Mouse (Mus musculus): ENCODE data around the gene Aggf1. TPM values are rescaled to one million over a fixed set of nuclear protein-coding genes. Genes with fewer than 3 reads are reported as not detected.
A peak's percentile ranks its signal among the peaks of the same experiment; 100 is the strongest.

Gene Aggf1
- polyA plus RNA-seq, 1 experiment: 42.4 TPM

DNA sequence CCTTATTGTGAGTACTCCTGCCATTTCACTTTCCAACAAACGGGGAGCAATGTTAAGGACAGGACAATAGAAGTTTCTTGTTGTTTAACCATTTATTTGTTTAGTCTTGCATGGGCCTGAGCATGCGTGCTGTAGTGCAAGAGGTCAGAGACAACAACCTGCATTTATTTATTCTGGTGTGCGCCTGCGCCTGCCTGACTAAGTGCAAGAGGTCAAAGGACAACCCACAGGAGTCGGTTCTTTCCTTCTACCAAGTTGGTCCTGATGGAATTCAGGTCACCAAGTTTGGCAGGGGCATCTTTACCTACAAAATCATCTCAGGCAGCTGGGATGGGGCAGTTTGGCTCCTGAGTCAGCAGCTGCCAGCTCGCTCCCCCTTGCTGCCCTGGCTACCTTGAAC, 29.3 kb downstream of the Aggf1 start:
- no peaks in the 10 kb centered on the region for H3K27me3 ChIP-seq (ENCODE audit: control insufficient read depth, insufficient read depth, low read length, poor library complexity, severe bottlenecking)
- H3K9ac ChIP-seq (ENCODE audit: low read depth, poor library complexity, severe bottlenecking): no peak overlapping the region
- no peaks in the 10 kb centered on the region for H3K4me1 ChIP-seq (ENCODE audit: control insufficient read depth, insufficient read depth, low read length)
- no peak overlapping the region for H3K4me3 ChIP-seq (ENCODE audit: low read depth, low read length)
- no peak overlapping the region for H3K27ac ChIP-seq (ENCODE audit: insufficient read depth, low read length)
- H3K9me3 ChIP-seq (replicated peaks; ENCODE audit: control insufficient read depth, insufficient read depth, low read length, poor library complexity, severe bottlenecking): no peaks in the 10 kb centered on the region
- TF ChIP-seq CTCF (IDR thresholded peaks at IDR 0.05; ENCODE audit: low read depth, low read length) (no peak), EP300 (IDR thresholded peaks at IDR 0.05; ENCODE audit: insufficient read depth, low read depth, low read length) (no peak), POLR2A (IDR thresholded peaks at IDR 0.05; ENCODE audit: insufficient read depth, low read length) (no peak)
- no peaks in the 10 kb centered on the region for H3K36me3 ChIP-seq (ENCODE audit: control insufficient read depth, insufficient read depth, low read length, poor library complexity, severe bottlenecking)

- H3K36me3 ChIP-seq (ENCODE audit: control insufficient read depth, insufficient read depth, low read length, poor library complexity, severe bottlenecking): no peaks in the 10 kb centered on the region
- no peak overlapping the region for H3K4me3 ChIP-seq (ENCODE audit: low read depth, low read length)
- no peaks in the 10 kb centered on the region for H3K27me3 ChIP-seq (ENCODE audit: control insufficient read depth, insufficient read depth, low read length, poor library complexity, severe bottlenecking)
- H3K27ac ChIP-seq (ENCODE audit: insufficient read depth, low read length): no peak overlapping the region
- TF ChIP-seq CTCF (IDR thresholded peaks at IDR 0.05; ENCODE audit: low read depth, low read length) (no peak), POLR2A (IDR thresholded peaks at IDR 0.05; ENCODE audit: insufficient read depth, low read length) (no peak), EP300 (IDR thresholded peaks at IDR 0.05; ENCODE audit: insufficient read depth, low read depth, low read length) (no peak)
- H3K4me1 ChIP-seq (ENCODE audit: control insufficient read depth, insufficient read depth, low read length): no peaks in the 10 kb centered on the region
- H3K9me3 ChIP-seq (replicated peaks; ENCODE audit: control insufficient read depth, insufficient read depth, low read length, poor library complexity, severe bottlenecking): no peaks in the 10 kb centered on the region
- H3K9ac ChIP-seq (ENCODE audit: low read depth, poor library complexity, severe bottlenecking): no peak overlapping the region
Observed at GRCm38 (mm10) chr13:95343470-95343869, 31.7 kb downstream of the Aggf1 start.

DNA sequence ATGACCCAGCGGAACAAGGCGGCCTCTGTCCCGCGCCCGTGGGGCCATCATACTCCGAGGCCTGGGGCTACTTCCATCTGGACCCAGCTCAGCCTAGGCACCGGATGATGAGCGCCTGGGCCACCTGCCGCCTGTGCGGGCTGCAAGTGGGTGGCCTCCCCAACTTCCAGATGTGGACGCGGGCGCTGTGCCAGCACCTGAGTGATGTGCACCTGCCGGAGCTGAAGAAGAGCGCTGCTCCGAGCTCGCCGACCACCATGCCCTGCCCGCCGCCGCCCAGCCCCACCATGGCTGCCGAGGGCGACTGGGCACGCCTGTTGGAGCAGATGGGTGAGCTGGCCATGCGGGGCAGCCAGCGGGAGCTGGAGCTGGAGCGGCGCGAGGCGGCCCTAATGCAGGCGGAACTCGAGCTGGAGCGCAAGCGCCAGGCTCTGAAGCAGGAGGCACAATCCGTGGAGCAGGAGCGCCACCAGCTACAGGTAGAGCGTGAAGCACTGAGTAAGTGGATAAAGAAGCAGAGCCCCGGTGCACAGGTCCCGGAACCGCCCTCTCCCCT, 39.0 kb downstream of the Aggf1 start:
- peak; percentile 18 for TF ChIP-seq CTCF (IDR thresholded peaks at IDR 0.05; ENCODE audit: low read depth, low read length)
- no peak for TF ChIP-seq POLR2A (IDR thresholded peaks at IDR 0.05; ENCODE audit: insufficient read depth, low read length)
- TF ChIP-seq EP300 (IDR thresholded peaks at IDR 0.05; ENCODE audit: insufficient read depth, low read depth, low read length): no peak
- no peaks in the 10 kb centered on the region for H3K36me3 ChIP-seq (ENCODE audit: control insufficient read depth, insufficient read depth, low read length, poor library complexity, severe bottlenecking)
- no peaks in the 10 kb centered on the region for H3K4me1 ChIP-seq (ENCODE audit: control insufficient read depth, insufficient read depth, low read length)
- H3K9ac ChIP-seq (ENCODE audit: low read depth, poor library complexity, severe bottlenecking): peak overlapping the region; percentile 89
- no peaks in the 10 kb centered on the region for H3K9me3 ChIP-seq (replicated peaks; ENCODE audit: control insufficient read depth, insufficient read depth, low read length, poor library complexity, severe bottlenecking)
- no peaks in the 10 kb centered on the region for H3K27me3 ChIP-seq (ENCODE audit: control insufficient read depth, insufficient read depth, low read length, poor library complexity, severe bottlenecking)
- H3K4me3 ChIP-seq (ENCODE audit: low read depth, low read length): peak overlapping the region; percentile 95
- H3K27ac ChIP-seq (ENCODE audit: insufficient read depth, low read length): no peak overlapping the region

DNA sequence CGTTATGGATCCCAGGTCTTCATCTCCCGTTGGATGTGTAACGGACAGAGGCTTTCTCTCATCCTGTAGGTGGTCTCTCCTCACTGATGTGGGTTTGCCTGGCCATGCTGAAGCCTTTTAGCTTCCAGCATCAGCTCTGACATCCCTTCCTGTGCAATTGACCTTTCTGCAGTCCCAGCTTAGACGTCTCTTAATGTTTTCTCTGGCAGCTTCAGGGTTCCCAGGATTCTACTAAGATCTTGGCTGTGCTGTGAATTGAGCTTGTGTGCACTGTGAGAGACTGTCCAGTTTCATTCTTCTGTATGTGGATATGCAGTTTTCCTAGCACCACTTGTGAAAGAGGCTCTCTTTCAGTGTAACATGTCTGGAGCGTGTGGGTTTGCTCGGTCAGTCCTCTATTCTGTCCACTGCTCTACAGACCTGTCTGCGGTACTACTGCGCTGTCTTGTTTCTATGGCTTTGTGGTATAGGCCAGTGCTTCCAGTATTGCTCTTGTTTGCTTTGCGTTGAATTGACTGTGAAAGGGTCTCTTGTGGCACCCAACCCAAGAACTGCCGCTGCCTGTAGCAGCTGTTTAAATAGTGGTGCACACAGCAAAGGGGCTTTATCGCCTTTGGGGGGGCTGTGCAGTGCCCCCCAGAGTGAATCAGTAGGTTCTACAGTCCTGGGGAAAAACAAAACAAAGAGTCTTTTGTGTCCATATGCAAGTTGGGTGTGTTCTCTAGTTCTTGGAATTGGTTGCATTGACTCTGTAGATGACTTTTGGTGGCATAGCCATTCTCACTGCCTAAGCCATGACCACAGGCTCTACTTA, 42.9 kb downstream of the Aggf1 start:
- Histone ChIP-seq H3K4me1 (ENCODE audit: control insufficient read depth, insufficient read depth, low read length) (peaks cover 1% of the 10 kb centered on the region), H3K9ac (ENCODE audit: low read depth, poor library complexity, severe bottlenecking) (no peak overlapping the region), H3K4me3 (ENCODE audit: low read depth, low read length) (no peak overlapping the region), H3K9me3 (replicated peaks; ENCODE audit: control insufficient read depth, insufficient read depth, low read length, poor library complexity, severe bottlenecking) (no peaks in the 10 kb centered on the region), H3K27ac (ENCODE audit: insufficient read depth, low read length) (0 out of 2 replicates have a peak overlapping the region, but pooled peaks have one; percentile 21), H3K36me3 (ENCODE audit: control insufficient read depth, insufficient read depth, low read length, poor library complexity, severe bottlenecking) (no peaks in the 10 kb centered on the region), H3K27me3 (ENCODE audit: control insufficient read depth, insufficient read depth, low read length, poor library complexity, severe bottlenecking) (no peaks in the 10 kb centered on the region)
- TF ChIP-seq EP300 (IDR thresholded peaks at IDR 0.05; ENCODE audit: insufficient read depth, low read depth, low read length): no peak
- no peak for TF ChIP-seq CTCF (IDR thresholded peaks at IDR 0.05; ENCODE audit: low read depth, low read length)
- TF ChIP-seq POLR2A (IDR thresholded peaks at IDR 0.05; ENCODE audit: insufficient read depth, low read length): no peak

DNA sequence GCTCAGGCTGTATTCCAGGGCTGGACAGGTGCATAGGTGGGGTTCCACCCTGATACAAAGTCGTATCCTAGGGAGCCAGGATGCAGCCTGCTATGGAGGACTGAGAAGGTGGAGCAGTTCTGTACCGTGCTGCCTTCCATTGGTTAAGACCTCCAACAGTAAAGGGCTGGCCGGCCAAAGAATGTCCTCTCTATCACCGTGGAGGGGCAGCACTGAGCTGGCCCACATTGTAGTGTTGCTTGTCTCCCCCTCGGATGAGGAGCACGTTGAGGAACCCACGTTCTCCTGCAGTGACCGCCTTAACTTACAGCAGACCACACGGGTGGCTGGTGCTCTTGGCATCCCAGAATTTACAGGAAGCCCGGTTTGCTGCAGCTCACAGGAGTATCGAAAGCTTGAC, 44.6 kb downstream of the Aggf1 start:
- H3K36me3 ChIP-seq (ENCODE audit: control insufficient read depth, insufficient read depth, low read length, poor library complexity, severe bottlenecking): no peaks in the 10 kb centered on the region

GRCm38 (mm10) chr13:95328767-95329166, 46.4 kb downstream of the Aggf1 start:
- TF ChIP-seq POLR2A (IDR thresholded peaks at IDR 0.05; ENCODE audit: insufficient read depth, low read length) (no peak), EP300 (IDR thresholded peaks at IDR 0.05; ENCODE audit: insufficient read depth, low read depth, low read length) (no peak), CTCF (IDR thresholded peaks at IDR 0.05; ENCODE audit: low read depth, low read length) (no peak)
- no peak overlapping the region for H3K4me3 ChIP-seq (ENCODE audit: low read depth, low read length)
- no peaks in the 10 kb centered on the region for H3K27me3 ChIP-seq (ENCODE audit: control insufficient read depth, insufficient read depth, low read length, poor library complexity, severe bottlenecking)
- H3K36me3 ChIP-seq (ENCODE audit: control insufficient read depth, insufficient read depth, low read length, poor library complexity, severe bottlenecking): no peaks in the 10 kb centered on the region
- H3K9ac ChIP-seq (ENCODE audit: low read depth, poor library complexity, severe bottlenecking): no peak overlapping the region
- H3K4me1 ChIP-seq (ENCODE audit: control insufficient read depth, insufficient read depth, low read length): peaks cover 3% of the 10 kb centered on the region
- H3K9me3 ChIP-seq (replicated peaks; ENCODE audit: control insufficient read depth, insufficient read depth, low read length, poor library complexity, severe bottlenecking): no peaks in the 10 kb centered on the region
- H3K27ac ChIP-seq (ENCODE audit: insufficient read depth, low read length): no peak overlapping the region

More for the DNA sequence above, 44.6 kb downstream of the Aggf1 start:
- TF ChIP-seq POLR2A (IDR thresholded peaks at IDR 0.05; ENCODE audit: insufficient read depth, low read length) (no peak), EP300 (IDR thresholded peaks at IDR 0.05; ENCODE audit: insufficient read depth, low read depth, low read length) (no peak), CTCF (IDR thresholded peaks at IDR 0.05; ENCODE audit: low read depth, low read length) (peak; percentile 70)
- Histone ChIP-seq H3K9ac (ENCODE audit: low read depth, poor library complexity, severe bottlenecking) (no peak overlapping the region), H3K27me3 (ENCODE audit: control insufficient read depth, insufficient read depth, low read length, poor library complexity, severe bottlenecking) (no peaks in the 10 kb centered on the region), H3K4me1 (ENCODE audit: control insufficient read depth, insufficient read depth, low read length) (peaks cover 3% of the 10 kb centered on the region), H3K4me3 (ENCODE audit: low read depth, low read length) (no peak overlapping the region), H3K9me3 (replicated peaks; ENCODE audit: control insufficient read depth, insufficient read depth, low read length, poor library complexity, severe bottlenecking) (no peaks in the 10 kb centered on the region), H3K27ac (ENCODE audit: insufficient read depth, low read length) (no peak overlapping the region)
